Mouse (Mus musculus): ENCODE results near the gene Ahcyl2.

Ahcyl2 gene

GRCm38 (mm10) chr6:29853900-29854390, 86.1 kb downstream of the Ahcyl2 start:
- no peak for DNase-seq

- DNase-seq, result no peak
These were observed 90.8 kb downstream of the Ahcyl2 start for GRCm38 (mm10) chr6:29858619-29859018.

GRCm38 (mm10) chr6:29859344-29859743, 91.5 kb downstream of the Ahcyl2 start:
- peak; percentile 18 for DNase-seq

- peak; percentile 41 for DNase-seq
These were observed 92.4 kb downstream of the Ahcyl2 start for GRCm38 (mm10) chr6:29860238-29860637.

- DNase-seq, result no peak
These were observed 97.1 kb downstream of the Ahcyl2 start for GRCm38 (mm10) chr6:29864926-29865325.

- no peak for DNase-seq
These were observed 99.3 kb downstream of the Ahcyl2 start for GRCm38 (mm10) chr6:29866935-29867724.

- peak; percentile 19 for DNase-seq
These were observed 100.6 kb downstream of the Ahcyl2 start for GRCm38 (mm10) chr6:29868341-29868895.

- DNase-seq, result no peak
These were observed 105.8 kb downstream of the Ahcyl2 start for GRCm38 (mm10) chr6:29873654-29874053.

- DNase-seq, result no peak
These were observed 107.8 kb downstream of the Ahcyl2 start for GRCm38 (mm10) chr6:29875576-29875975.

GRCm38 (mm10) chr6:29876782-29877181, 109.0 kb downstream of the Ahcyl2 start:
- DNase-seq, result no peak

GRCm38 (mm10) chr6:29879579-29879978, 111.8 kb downstream of the Ahcyl2 start:
- DNase-seq, result no peak

- no peak for DNase-seq
These were observed 113.0 kb downstream of the Ahcyl2 start for GRCm38 (mm10) chr6:29880796-29881195.

- DNase-seq, result no peak
These were observed 114.1 kb downstream of the Ahcyl2 start for GRCm38 (mm10) chr6:29881936-29882335.

GRCm38 (mm10) chr6:29882870-29883269, 115.1 kb downstream of the Ahcyl2 start:
- no peak for DNase-seq

GRCm38 (mm10) chr6:29891151-29891550, 123.3 kb downstream of the Ahcyl2 start:
- DNase-seq, result no peak

GRCm38 (mm10) chr6:29896976-29897375, 129.2 kb downstream of the Ahcyl2 start:
- DNase-seq, result no peak

- no peak for DNase-seq
These were observed 133.6 kb downstream of the Ahcyl2 start for GRCm38 (mm10) chr6:29901450-29901849.

- DNase-seq, result no peak
These were observed 134.4 kb downstream of the Ahcyl2 start for GRCm38 (mm10) chr6:29902256-29902655.

- no peak for DNase-seq
These were observed 135.6 kb downstream of the Ahcyl2 start for GRCm38 (mm10) chr6:29903343-29903914.

GRCm38 (mm10) chr6:29904281-29904680, 136.5 kb downstream of the Ahcyl2 start:
- DNase-seq, result no peak

GRCm38 (mm10) chr6:29910631-29911030, 142.8 kb downstream of the Ahcyl2 start:
- DNase-seq, result no peak

- no peak for DNase-seq
These were observed 145.9 kb downstream of the Ahcyl2 start for GRCm38 (mm10) chr6:29913673-29914072.

- no peak for DNase-seq
These were observed 146.3 kb downstream of the Ahcyl2 start for GRCm38 (mm10) chr6:29914136-29914535.

- no peak for DNase-seq
These were observed 148.0 kb downstream of the Ahcyl2 start for GRCm38 (mm10) chr6:29915836-29916235.

Data from kidney, postnatal 10 days (tissue).